Mouse (Mus musculus) MEL (cell line): ENCODE results near the gene Ctu1. TPM values are rescaled to one million over a fixed set of nuclear protein-coding genes. Genes with fewer than 3 reads are reported as not detected.

Experiments used
- DNase-seq: peaks from one replicate; pipeline ENCODE4 v3.0.0; 2011; ENCODE audit warnings: low read depth, low spot score
- H3K27ac ChIP-seq: 2 replicates; pipeline ENCODE4 v1.5.1; 2012; ENCODE audit warnings: low read depth, mild to moderate bottlenecking, control low read depth, low read length, moderate library complexity; ENCODE audit not compliant: control insufficient read depth
- H3K27me3 ChIP-seq, 2 experiments: fragments of 150-350 bp in 1 of 2; sonication (generic) in 1 of 2; 2 replicates each; pipeline ENCODE4 v1.6.1; 2012; ENCODE audit warnings: low read length in 2 of 2, mild to moderate bottlenecking in 2 of 2, improper control_type of control experiment in 1 of 2, moderate library complexity in 1 of 2; ENCODE audit not compliant: insufficient read depth in 2 of 2, control insufficient read depth in 1 of 2
- H3K36me3 ChIP-seq, 2 experiments: 2 replicates each; pipeline ENCODE4 v1.6.1; 2012 to 2014; ENCODE audit warnings: low read length in 2 of 2, improper control_type of control experiment in 1 of 2, inconsistent platforms in 1 of 2, mild to moderate bottlenecking in 1 of 2; ENCODE audit not compliant: insufficient read depth in 2 of 2, control insufficient read depth in 1 of 2
- H3K4me1 ChIP-seq, 2 experiments: fragments of 150-350 bp in 1 of 2; sonication (generic) in 1 of 2; 2 replicates each; pipeline ENCODE4 v1.6.1; 2012; ENCODE audit warnings: low read length in 2 of 2, improper control_type of control experiment in 1 of 2, mild to moderate bottlenecking in 1 of 2; ENCODE audit not compliant: insufficient read depth in 2 of 2, control insufficient read depth in 1 of 2
- H3K4me3 ChIP-seq, 2 experiments: fragments of 150-350 bp in 1 of 2; sonication (generic) in 1 of 2; 2 replicates each; pipeline ENCODE4 v1.5.1; 2012; ENCODE audit warnings: low read depth in 2 of 2, low read length in 2 of 2, mild to moderate bottlenecking in 2 of 2, moderate library complexity in 2 of 2, control low read depth in 1 of 2, improper control_type of control experiment in 1 of 2; ENCODE audit not compliant: control insufficient read depth in 1 of 2, insufficient read depth in 1 of 2
- H3K79me2 ChIP-seq: 2 replicates; pipeline ENCODE4 v1.6.1; 2012; ENCODE audit warnings: mild to moderate bottlenecking, low read length, moderate library complexity; ENCODE audit not compliant: control insufficient read depth, poor library complexity, insufficient read depth
- H3K9ac ChIP-seq: 2 replicates; pipeline ENCODE4 v1.6.1; 2012; ENCODE audit warnings: low read depth, mild to moderate bottlenecking, control low read depth, low read length, moderate library complexity; ENCODE audit not compliant: control insufficient read depth, poor library complexity, severe bottlenecking
- H3K9me3 ChIP-seq: fragments of 150-350 bp; sonication (generic); replicated peaks from 2 replicates; pipeline ENCODE4 v1.6.1; 2012; ENCODE audit warnings: mild to moderate bottlenecking, low read length, improper control_type of control experiment, moderate library complexity; ENCODE audit not compliant: insufficient read depth
- CHD1 ChIP-seq: IDR thresholded peaks from 2 replicates; pipeline ENCODE4 v1.6.1; 2012; ENCODE audit warnings: low read depth, mild to moderate bottlenecking, inconsistent platforms, low read length, improper control_type of control experiment
- CHD2 ChIP-seq: IDR thresholded peaks from 2 replicates; pipeline ENCODE4 v1.6.1; 2011; ENCODE audit warnings: low read length, improper control_type of control experiment
- CTCF ChIP-seq, 3 experiments: IDR thresholded peaks in 2 of 3; conservative IDR thresholded peaks in 1 of 3; 2 replicates each; pipeline ENCODE4 v1.5.1; 2011 to 2012; ENCODE audit warnings: low read length in 3 of 3, low read depth in 2 of 3, mild to moderate bottlenecking in 2 of 3, improper control_type of control experiment in 1 of 3, inconsistent platforms in 1 of 3, mixed read lengths in 1 of 3, moderate library complexity in 1 of 3; ENCODE audit not compliant: control insufficient read depth in 1 of 3, insufficient read depth in 1 of 3, poor library complexity in 1 of 3, severe bottlenecking in 1 of 3
- ETS1 ChIP-seq: IDR thresholded peaks from 2 replicates; pipeline ENCODE4 v1.6.1; 2012; ENCODE audit warnings: low read depth, mild to moderate bottlenecking, inconsistent platforms, low read length, improper control_type of control experiment, moderate library complexity
- GABPA ChIP-seq: IDR thresholded peaks from 2 replicates; pipeline ENCODE4 v1.6.1; 2012; ENCODE audit warnings: low read depth, mild to moderate bottlenecking, inconsistent platforms, low read length, improper control_type of control experiment, moderate library complexity
- KAT2A ChIP-seq: conservative IDR thresholded peaks from 2 replicates; pipeline ENCODE4 v1.6.1; 2012; ENCODE audit warnings: low read depth, low read length, improper control_type of control experiment, inconsistent platforms
- MEF2A ChIP-seq: IDR thresholded peaks from 2 replicates; pipeline ENCODE4 v1.6.1; 2014; ENCODE audit warnings: low read depth, mild to moderate bottlenecking, inconsistent platforms, low read length, improper control_type of control experiment; ENCODE audit not compliant: poor library complexity, insufficient replicate concordance, severe bottlenecking; ENCODE audit errors: extremely low read depth
- MXI1 ChIP-seq: IDR thresholded peaks from 2 replicates; pipeline ENCODE4 v1.6.1; 2011; ENCODE audit warnings: mild to moderate bottlenecking, low read depth, low read length, improper control_type of control experiment
- POLR2AphosphoS2 ChIP-seq: IDR thresholded peaks from 2 replicates; pipeline ENCODE4 v1.6.1; 2011; ENCODE audit warnings: low read length, improper control_type of control experiment
- POLR2AphosphoS5 ChIP-seq: IDR thresholded peaks from 2 replicates; pipeline ENCODE4 v1.6.1; 2012; ENCODE audit warnings: low read depth, borderline replicate concordance, mild to moderate bottlenecking, inconsistent platforms, low read length, moderate library complexity, mixed read lengths
- RAD21 ChIP-seq: IDR thresholded peaks from 2 replicates; pipeline ENCODE4 v1.6.1; 2011; ENCODE audit warnings: mild to moderate bottlenecking, low read depth, low read length, improper control_type of control experiment
- RCOR1 ChIP-seq: IDR thresholded peaks from 2 replicates; pipeline ENCODE4 v1.6.1; 2012; ENCODE audit warnings: low read depth, mild to moderate bottlenecking, inconsistent platforms, low read length, improper control_type of control experiment
- SMC3 ChIP-seq: IDR thresholded peaks from 2 replicates; pipeline ENCODE4 v1.6.1; 2011; ENCODE audit warnings: low read depth, low read length, improper control_type of control experiment
- USF1 ChIP-seq: IDR thresholded peaks from 2 replicates; pipeline ENCODE4 v1.6.1; 2014; ENCODE audit warnings: low read depth, mild to moderate bottlenecking, inconsistent platforms, low read length, improper control_type of control experiment, moderate library complexity
- ZC3H11A ChIP-seq: IDR thresholded peaks from 2 replicates; pipeline ENCODE4 v1.6.1; 2012; ENCODE audit warnings: low read depth, mild to moderate bottlenecking, inconsistent platforms, low read length, improper control_type of control experiment
- polyA plus RNA-seq, 2 experiments: library from polyadenylated mRNA; stranded (reverse) in 1 of 2; unstranded in 1 of 2; fragments of >175 nt in 1 of 2; fragments of >200 nt in 1 of 2; gene quantifications; 2 replicates each; pipeline versions ENCODE4 v1.2.1 to v1.2.4; 2012; ENCODE audit warnings: low replicate concordance in 2 of 2, low read depth in 1 of 2; ENCODE audit not compliant: insufficient read length in 2 of 2, insufficient read depth in 1 of 2, missing spikeins in 1 of 2
- total RNA-seq: library from RNA; depleted of rRNA; stranded (reverse); fragments of 300-350 nt; gene quantifications from 2 replicates; pipeline ENCODE4 v1.2.3, GENCODE M21; 2012

Ctu1 gene
- total and polyA plus RNA-seq, 3 experiments: 15.6 to 17.2 TPM; not detected in 1

DNA sequence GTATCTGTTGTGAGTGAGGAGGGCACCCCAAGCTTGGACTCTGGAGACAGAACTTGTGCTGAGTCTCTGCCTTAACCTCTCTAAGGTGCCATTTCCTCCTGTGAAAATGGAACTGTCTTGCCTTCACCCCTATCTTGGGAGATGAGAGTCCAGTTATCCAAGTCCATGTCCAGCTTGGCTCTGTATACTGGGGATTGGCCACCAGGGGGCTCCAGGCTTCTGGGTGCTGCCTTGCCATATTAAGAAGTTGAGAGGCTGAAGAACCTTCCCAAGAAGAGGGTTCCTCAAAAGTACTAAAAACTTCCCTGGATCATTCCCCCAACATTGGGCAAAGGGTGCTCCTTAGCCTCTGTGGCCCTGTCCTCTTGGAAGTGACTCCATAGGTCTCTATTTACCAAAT, 6.7 kb downstream of the Ctu1 start:
- no peak for TF ChIP-seq POLR2AphosphoS5
- TF ChIP-seq SMC3: peak; percentile 49
- TF ChIP-seq CTCF (IDR thresholded peaks at IDR 0.05 in 2 of 3, conservative IDR thresholded peaks at IDR 0.05 in 1 of 3; ENCODE audit: control insufficient read depth in 1 of 3, insufficient read depth in 1 of 3, low read depth in 2 of 3, low read length in 3 of 3, poor library complexity in 1 of 3, severe bottlenecking in 1 of 3): peak; percentile 55 to 76 (median 67)
- TF ChIP-seq MEF2A: no peak
- no peak for TF ChIP-seq ETS1
- TF ChIP-seq RAD21: peak; percentile 14
- TF ChIP-seq POLR2AphosphoS2: no peak
- TF ChIP-seq RCOR1: no peak
- no peak for TF ChIP-seq ZC3H11A
- no peak for TF ChIP-seq CHD1
- no peak for TF ChIP-seq GABPA
- TF ChIP-seq MXI1: no peak
- peak; percentile 58 for DNase-seq
- H3K27ac ChIP-seq: no peak overlapping the region
- H3K79me2 ChIP-seq: peaks cover 5% of the 10 kb centered on the region; the same call in 1 of the 2 replicates
- no peak overlapping the region for H3K9ac ChIP-seq
- H3K4me3 ChIP-seq: no peak overlapping the region
- no peaks in the 10 kb centered on the region for H3K4me1 ChIP-seq
- no peaks in the 10 kb centered on the region; a peak in 1 of 4 replicates for H3K36me3 ChIP-seq
- H3K27me3 ChIP-seq: no peaks in the 10 kb centered on the region
- no peaks in the 10 kb centered on the region for H3K9me3 ChIP-seq

DNA sequence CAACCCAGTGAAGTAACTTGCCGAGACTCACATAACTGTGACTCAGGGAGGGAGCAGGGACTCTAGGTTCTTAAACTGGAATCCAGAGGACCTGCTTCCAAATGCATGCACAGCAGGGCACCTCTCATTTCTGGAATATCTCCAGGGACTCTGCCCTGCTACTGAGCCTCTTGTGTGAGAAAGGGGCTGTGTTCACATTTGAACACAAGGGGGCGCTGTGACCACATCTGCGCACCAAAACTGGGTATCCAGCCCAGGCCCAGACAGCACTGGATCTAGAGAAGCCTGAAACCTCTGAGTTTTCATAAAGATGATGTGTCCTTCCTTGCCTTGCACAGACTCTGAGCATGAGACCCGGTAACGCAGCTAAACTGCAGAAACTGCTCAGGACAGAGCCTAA, 9.1 kb downstream of the Ctu1 start:
- Histone ChIP-seq H3K36me3 (no peaks in the 10 kb centered on the region; a peak in 1 of 4 replicates), H3K9ac (no peak overlapping the region), H3K9me3 (no peaks in the 10 kb centered on the region), H3K27ac (no peak overlapping the region), H3K4me1 (no peaks in the 10 kb centered on the region), H3K4me3 (no peak overlapping the region), H3K27me3 (no peaks in the 10 kb centered on the region), H3K79me2 (no peaks in the 10 kb centered on the region)
- DNase-seq: peak; percentile 52
- TF ChIP-seq RAD21 (peak; percentile 67), KAT2A (no peak), GABPA (no peak), CTCF (IDR thresholded peaks at IDR 0.05 in 2 of 3, conservative IDR thresholded peaks at IDR 0.05 in 1 of 3; ENCODE audit: control insufficient read depth in 1 of 3, insufficient read depth in 1 of 3, low read depth in 2 of 3, low read length in 3 of 3, poor library complexity in 1 of 3, severe bottlenecking in 1 of 3) (peak; percentile 59 to 73 (median 71)), CHD2 (no peak), USF1 (no peak), SMC3 (peak; percentile 60), ZC3H11A (peak; percentile 20; the same call in 1 of the 2 replicates)
